Mouse (Mus musculus) lung, adult 18-20 months (tissue): ENCODE data around the gene Shank1.
A peak's percentile ranks its signal among the peaks of the same experiment; 100 is the strongest.

Experiments
- DNase-seq, 2 experiments: peaks; one replicate each; pipeline ENCODE4 v3.0.0; 2022; ENCODE audit warnings: mixed read lengths in 2 of 2

Shank1 gene

GRCm38 (mm10) chr7:44374756-44375155 lies 64.7 kb downstream of the Shank1 start:
- no peak for DNase-seq

DNA sequence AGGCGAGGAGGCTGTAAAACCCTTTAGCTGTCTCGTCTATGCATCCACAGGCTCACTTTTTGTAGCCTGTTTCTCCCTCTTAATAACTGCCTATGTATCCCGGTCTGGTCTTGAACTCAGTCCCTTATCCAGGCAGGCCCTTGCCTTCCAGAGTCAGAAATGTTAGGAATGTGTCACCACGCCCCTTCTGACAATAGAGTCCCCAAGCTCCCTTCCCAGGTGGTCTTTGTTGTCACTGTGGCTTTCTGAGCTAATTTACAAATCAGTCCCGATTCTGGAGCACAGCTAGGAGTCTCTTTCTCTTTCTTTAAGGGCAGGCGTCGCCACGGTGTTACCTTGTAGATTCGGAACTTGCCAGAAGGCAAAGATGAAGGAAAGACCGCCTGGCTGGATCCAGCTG lies 65.2 kb downstream of the Shank1 start:
- no peak for DNase-seq

- DNase-seq, result no peak
These were observed 65.7 kb downstream of the Shank1 start for GRCm38 (mm10) chr7:44375793-44376192.

- DNase-seq, result peak in 1 of 2 experiments; percentile 22
These were observed 68.2 kb downstream of the Shank1 start for GRCm38 (mm10) chr7:44378290-44378689.

GRCm38 (mm10) chr7:44382541-44382940 lies 72.5 kb downstream of the Shank1 start:
- no peak for DNase-seq

DNA sequence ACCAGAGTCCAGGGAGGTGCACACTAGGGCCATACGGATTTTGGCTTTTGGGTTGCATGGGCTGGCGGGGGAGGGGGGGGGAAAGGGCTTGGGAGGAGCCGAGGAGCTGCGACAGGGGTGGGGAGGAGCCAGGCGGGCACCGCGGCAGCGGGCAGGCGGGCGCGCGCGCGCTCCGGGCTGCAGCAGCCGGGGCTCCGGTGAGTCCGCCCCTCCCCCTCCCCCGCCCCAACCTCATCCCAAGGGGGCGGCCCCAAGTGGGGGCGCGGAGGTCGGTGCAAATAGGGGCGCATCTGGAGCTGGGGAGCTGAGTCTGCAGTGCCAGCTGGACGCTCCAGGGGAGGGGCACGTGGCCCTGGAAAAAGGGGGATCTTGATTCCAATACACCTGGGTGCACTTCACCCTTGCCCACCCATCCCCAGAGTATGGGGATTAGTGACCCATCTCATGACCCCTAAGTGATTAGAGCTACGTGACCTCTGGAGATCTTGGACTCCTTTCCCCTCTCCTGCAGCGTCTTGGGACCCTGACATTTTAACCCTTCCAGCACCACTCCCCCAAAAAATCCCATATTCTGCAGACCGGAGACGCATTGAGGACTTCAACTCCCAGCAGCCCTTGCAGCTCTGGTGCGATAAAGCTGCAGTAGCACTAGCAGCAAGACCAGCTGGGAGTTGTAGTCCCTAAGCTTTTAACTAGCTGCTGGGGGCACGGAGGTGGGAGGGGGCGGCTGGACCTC lies 74.1 kb downstream of the Shank1 start, which contains the start of gene Syt3:
Gene Syt3, plus strand, starts transcription at position 123 of the 736 bp plus-strand sequence.
- peak; percentile 66 to 70 for DNase-seq

DNA sequence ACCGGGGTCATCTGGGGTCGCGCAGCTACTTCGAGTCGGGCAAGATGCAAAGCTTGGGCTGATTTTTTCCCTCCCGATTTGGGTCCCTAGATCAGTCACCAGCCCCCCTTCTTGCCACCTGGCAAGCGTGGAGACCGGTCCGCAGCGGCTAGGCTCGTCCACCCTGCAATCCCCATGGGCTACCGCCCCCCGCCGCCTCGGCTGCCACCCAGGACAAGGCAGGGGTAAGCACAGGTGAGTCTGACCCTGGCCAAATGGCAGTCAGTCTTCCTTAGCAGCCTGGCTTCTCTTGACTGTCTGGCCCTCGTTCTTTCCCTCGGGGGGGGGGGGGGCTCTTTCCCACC lies 74.6 kb downstream of the Shank1 start:
- no peak for DNase-seq

DNA sequence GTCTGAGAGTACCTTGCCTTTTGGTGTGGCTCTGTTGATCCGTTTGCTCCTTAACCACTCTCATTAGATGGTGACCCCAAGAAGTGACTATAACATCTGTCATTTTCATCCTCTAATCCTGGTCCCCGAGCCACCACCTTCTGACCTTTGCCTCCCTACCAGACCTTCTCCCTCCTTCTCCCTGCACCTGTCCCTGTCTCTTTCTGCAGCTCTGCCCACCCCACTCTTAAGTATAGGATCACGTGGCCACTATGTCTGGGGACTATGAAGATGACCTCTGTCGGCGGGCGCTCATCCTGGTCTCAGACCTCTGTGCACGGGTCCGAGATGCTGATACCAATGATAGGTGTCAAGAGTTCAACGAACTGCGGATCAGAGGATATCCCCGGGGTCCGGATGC lies 75.7 kb downstream of the Shank1 start, which contains the start of gene 1700008O03Rik:
Gene 1700008O03Rik, minus strand, starts transcription at position 101 of the 400 bp plus-strand sequence.
- no peak for DNase-seq

- DNase-seq, result no peak
These were observed 81.8 kb downstream of the Shank1 start for GRCm38 (mm10) chr7:44391831-44392230.

DNA sequence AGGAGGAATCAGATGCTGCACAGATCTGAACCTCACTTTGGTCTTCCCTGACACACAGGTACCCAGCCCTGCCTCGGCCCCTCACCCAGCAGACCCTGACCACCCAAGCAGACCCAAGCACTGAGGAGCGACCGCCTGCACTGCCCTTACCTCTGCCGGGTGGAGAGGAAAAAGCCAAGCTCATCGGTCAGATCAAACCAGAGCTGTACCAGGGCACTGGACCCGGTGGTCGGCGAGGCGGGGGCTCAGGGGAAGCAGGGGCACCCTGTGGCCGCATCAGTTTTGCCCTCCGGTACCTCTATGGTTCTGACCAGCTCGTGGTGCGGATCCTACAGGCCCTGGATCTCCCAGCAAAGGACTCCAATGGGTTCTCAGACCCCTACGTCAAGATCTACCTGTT lies 82.3 kb downstream of the Shank1 start:
- DNase-seq, result no peak

DNA sequence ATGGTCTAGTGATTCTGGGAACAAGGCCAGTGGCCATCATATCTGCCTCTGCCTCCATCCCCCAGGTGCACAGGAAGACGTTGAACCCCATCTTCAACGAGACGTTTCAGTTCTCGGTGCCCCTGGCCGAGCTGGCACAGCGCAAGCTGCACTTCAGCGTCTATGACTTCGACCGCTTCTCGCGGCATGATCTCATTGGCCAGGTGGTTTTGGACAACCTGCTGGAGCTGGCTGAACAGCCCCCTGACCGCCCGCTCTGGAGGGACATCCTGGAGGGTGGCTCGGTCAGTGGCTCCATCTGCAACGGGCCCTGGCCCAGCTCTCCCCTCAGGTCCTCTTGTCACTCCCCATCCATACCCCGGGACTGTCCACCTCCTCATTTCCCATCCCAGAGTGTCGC lies 83.2 kb downstream of the Shank1 start:
- DNase-seq, result no peak

DNA sequence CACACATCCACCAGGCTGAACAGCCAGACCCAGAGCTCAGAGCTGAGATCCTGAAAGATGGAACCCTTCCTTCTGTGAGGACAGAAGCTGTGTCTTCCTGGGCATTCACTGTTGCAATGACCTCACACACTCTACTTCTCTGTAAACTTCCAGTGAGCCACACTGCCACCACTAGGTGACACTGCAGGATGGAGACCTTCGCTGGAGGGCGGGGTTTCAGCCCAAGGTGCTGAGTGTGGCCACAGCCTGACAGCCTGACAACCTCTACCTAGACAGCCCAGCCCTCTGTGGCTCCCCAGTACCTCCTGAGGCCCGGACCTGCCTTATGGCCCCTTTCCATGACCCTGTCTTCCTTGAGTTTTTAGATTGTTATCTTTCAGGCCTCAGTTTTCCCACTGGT lies 88.5 kb downstream of the Shank1 start:
- peak; percentile 47 to 55 for DNase-seq

GRCm38 (mm10) chr7:44401673-44402072 lies 91.6 kb downstream of the Shank1 start:
- DNase-seq, result no peak

GRCm38 (mm10) chr7:44405346-44406014 lies 95.4 kb downstream of the Shank1 start:
- peak; percentile 86 to 91 for DNase-seq

- no peak for DNase-seq
These were observed 95.9 kb downstream of the Shank1 start for GRCm38 (mm10) chr7:44406015-44406355.
